Mouse (Mus musculus) cerebellum, adult 18-20 months (tissue): Measurements from ENCODE around the gene 4930590J08Rik.
"Not testable (repeated sequence)": the region's sequence is repeated elsewhere in the genome, so short reads cannot be mapped to it uniquely, and the experiment has no call there.

ENCODE experiments used
- DNase-seq, 2 experiments: peaks; one replicate each; pipeline ENCODE4 v3.0.0; 2021

Gene 4930590J08Rik

GRCm38 (mm10) chr6:91902509-91902908, at the start of gene 4930590J08Rik:
4930590J08Rik (plus strand) TSS chr6:91902809.
- not testable (repeated sequence) for DNase-seq

- no peak for DNase-seq
Observed at GRCm38 (mm10) chr6:91858339-91858738, 44.3 kb upstream of the 4930590J08Rik start.

GRCm38 (mm10) chr6:91862848-91863247, 39.8 kb upstream of the 4930590J08Rik start:
- no peak for DNase-seq

GRCm38 (mm10) chr6:91864595-91864994, 38.0 kb upstream of the 4930590J08Rik start:
- no peak for DNase-seq

- DNase-seq, result no peak
Observed at GRCm38 (mm10) chr6:91865601-91866000, 37.0 kb upstream of the 4930590J08Rik start.

GRCm38 (mm10) chr6:91868091-91868490, 34.5 kb upstream of the 4930590J08Rik start:
- no peak for DNase-seq

GRCm38 (mm10) chr6:91872781-91873180, 29.8 kb upstream of the 4930590J08Rik start:
- no peak for DNase-seq

- DNase-seq, result peak; percentile 93 to 94
Observed at GRCm38 (mm10) chr6:91877885-91878651, 24.5 kb upstream of the 4930590J08Rik start, which contains the start of gene Ccdc174. Ccdc174 (plus strand) TSS chr6:91878053.

GRCm38 (mm10) chr6:91883859-91884258, 18.8 kb upstream of the 4930590J08Rik start:
- no peak for DNase-seq

- no peak for DNase-seq
Observed at GRCm38 (mm10) chr6:91889255-91889906, 13.2 kb upstream of the 4930590J08Rik start.

GRCm38 (mm10) chr6:91890615-91891014, 12.0 kb upstream of the 4930590J08Rik start:
- DNase-seq, result no peak

- DNase-seq, result no peak
Observed at GRCm38 (mm10) chr6:91891776-91892175, 10.8 kb upstream of the 4930590J08Rik start.

- no peak for DNase-seq
Observed at GRCm38 (mm10) chr6:91896783-91897182, 5.8 kb upstream of the 4930590J08Rik start.

GRCm38 (mm10) chr6:91901505-91901904, 1.1 kb upstream of the 4930590J08Rik start:
- DNase-seq, result peak; percentile 61 to 73

GRCm38 (mm10) chr6:91914011-91914410, 11.4 kb downstream of the 4930590J08Rik start:
- DNase-seq, result no peak

- no peak for DNase-seq
Observed at GRCm38 (mm10) chr6:91917286-91917685, 14.7 kb downstream of the 4930590J08Rik start.

- DNase-seq, result no peak
Observed at GRCm38 (mm10) chr6:91917716-91918115, 15.1 kb downstream of the 4930590J08Rik start.

GRCm38 (mm10) chr6:91931231-91931630, 28.6 kb downstream of the 4930590J08Rik start:
- DNase-seq, result no peak

- no peak for DNase-seq
Observed at GRCm38 (mm10) chr6:91938491-91938890, 35.9 kb downstream of the 4930590J08Rik start.

GRCm38 (mm10) chr6:91948426-91948825, 45.8 kb downstream of the 4930590J08Rik start:
- DNase-seq, result peak in 1 of 2 experiments; percentile 6

GRCm38 (mm10) chr6:91958015-91958414, 55.4 kb downstream of the 4930590J08Rik start:
- DNase-seq, result not testable (repeated sequence)

- no peak for DNase-seq
Observed at GRCm38 (mm10) chr6:91960028-91960811, 57.6 kb downstream of the 4930590J08Rik start.

GRCm38 (mm10) chr6:91963429-91963828, 60.8 kb downstream of the 4930590J08Rik start:
- no peak for DNase-seq
